Mouse (Mus musculus) embryo, embryonic 11 days (tissue): ENCODE data around the gene Clstn2.
A peak's percentile ranks its signal among the peaks of the same experiment; 100 is the strongest.

Experiments
- DNase-seq: peaks from one replicate; pipeline ENCODE4 v3.0.0-alpha.2; 2015

Gene Clstn2

GRCm38 (mm10) chr9:97672681-97673080 is 360.3 kb downstream of the Clstn2 start:
- DNase-seq: no peak

DNA sequence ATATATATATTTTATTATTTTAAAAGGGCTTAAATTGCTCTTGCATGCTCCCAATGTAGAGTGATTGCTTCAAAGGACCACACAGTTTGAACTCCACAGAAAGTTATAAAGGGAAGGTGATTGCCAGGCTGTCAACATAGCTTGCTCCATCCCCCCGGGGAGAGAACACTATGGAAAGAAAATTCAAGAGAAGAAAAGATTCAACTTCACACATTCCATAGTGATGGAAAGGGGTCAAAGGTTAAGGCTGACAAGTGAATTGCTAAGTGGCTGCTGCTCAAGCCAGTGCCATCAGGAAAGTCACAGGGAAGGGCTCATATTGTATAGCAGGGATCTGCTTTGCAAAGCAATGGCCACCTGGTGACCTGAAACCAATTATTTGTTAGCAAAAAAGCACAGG is 360.8 kb downstream of the Clstn2 start:
- peak; percentile 78 for DNase-seq

DNA sequence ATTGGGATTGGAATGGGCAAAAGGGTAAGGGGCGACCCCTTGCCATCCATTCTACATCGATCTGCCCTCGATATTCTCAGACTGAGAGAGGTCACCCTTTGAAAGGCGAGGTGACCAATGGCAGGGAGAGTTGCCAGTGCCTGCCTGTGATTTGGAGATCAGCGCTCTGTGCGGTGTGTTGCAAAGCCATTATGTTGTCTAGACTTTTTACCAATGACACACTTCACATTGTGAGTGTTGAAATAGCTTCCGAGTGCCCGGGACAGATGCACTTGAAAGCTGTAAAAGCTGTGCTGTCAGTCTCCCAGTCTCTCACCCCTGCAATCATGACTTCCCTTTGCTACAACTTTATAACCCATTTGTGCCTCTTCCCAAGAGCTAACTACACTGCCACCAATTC is 362.3 kb downstream of the Clstn2 start:
- no peak for DNase-seq

DNA sequence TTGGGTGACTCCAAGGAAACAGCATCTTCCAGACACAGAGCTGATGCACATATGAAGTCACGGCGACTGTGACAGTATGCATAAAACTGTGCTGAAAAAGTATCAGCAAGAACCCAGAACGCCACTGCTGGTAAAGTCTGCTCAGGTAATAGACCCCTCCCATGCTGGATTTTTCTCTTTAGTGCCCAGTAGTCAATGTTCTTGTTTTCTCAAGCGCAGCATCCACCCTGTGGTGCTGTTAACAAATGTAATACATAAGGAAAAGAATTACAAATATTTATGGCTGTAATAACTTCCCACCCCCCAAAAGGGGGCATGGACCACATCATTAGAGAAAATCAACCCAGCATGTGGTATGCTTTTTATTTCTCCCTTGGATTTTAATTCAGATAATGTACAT is 372.0 kb downstream of the Clstn2 start:
- DNase-seq: no peak

- DNase-seq: no peak
Measured at GRCm38 (mm10) chr9:97658736-97659135, 374.2 kb downstream of the Clstn2 start.

- no peak for DNase-seq
Measured at GRCm38 (mm10) chr9:97648409-97648808, 384.6 kb downstream of the Clstn2 start.

DNA sequence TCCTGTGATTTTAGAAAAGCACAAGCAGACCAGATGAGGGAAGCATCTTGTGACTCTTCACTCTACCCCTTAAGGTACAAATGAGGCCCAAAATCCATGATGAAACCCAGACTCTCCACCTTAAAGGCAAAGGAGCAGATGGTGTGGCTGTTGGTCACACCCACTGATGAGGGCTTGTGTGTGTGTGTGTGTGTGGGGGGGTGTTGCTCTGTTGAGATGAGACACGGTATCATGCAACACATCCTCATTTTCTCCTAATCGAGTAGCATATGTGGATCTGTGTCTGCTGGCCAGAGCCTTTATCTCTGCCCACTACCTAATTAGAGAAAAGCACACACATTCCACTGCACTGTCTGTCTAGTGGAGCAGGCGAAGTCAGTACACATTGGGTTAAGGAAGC is 387.2 kb downstream of the Clstn2 start:
- DNase-seq: no peak

DNA sequence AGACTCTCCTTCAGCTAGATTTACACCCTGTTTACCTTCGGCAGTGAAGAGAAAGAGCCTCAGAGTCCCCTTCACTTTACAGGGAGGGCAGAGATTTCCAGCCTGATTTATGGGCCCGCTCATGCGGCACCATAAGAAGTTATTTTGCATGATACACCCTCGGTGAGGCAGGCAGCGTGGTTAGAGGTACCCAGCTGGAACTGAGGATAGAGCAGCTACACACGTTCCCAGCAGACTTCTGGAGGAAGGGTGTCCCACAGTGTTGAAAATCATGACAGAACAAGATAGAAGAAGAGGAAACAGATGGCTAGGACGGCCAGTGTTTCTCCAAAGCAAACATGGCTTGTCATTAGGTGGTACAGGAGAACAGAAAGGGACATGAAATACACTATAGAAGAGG is 390.6 kb downstream of the Clstn2 start:
- DNase-seq: no peak

DNA sequence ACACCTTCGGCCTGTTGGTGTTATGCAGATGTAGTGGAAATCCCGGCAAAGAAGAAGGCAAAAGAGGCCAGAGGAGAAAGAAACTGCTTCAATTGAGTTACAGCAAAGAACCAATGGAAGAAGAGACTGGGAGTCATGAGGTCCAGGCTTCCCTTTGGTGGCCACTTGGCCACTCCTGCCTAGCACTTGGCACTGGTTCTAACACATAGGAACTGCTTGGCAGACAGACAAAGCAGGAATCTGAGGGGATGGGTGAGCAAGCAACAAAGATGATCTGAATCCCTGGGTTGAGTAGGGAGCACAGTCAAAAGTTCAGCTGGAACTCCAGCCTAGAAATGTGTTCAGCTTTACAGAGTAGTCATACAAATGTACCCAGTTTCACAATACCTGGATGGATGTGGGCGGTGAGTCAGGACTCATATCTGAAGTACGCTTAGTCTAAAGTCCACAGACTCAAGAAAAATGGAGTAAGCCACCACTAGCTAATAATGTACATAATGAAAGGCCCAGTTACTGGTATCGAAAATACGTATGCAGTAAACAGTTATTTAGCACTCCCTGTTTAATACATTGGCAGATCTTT is 392.9 kb downstream of the Clstn2 start:
- no peak for DNase-seq

- no peak for DNase-seq
Measured at GRCm38 (mm10) chr9:97638683-97639354, 394.2 kb downstream of the Clstn2 start.

DNA sequence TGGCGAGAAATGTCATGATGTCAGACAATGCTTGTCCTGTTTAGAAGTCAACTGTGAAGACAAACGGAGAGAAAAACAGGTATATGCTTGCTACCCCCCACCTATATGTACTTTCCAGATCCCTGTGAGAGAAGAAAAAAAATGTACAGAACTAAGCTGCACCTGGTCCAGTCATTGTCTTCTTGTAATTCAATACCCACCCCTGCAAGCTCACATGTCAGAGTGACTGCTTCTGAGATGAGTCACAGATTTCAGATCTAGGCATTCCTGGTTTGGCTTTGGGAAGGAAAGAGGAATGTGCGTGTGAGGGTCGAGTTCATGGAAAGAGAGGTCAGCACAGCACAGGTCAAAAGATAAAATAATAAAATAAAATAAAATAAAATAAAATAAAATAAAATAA is 397.6 kb downstream of the Clstn2 start:
- DNase-seq: no peak

GRCm38 (mm10) chr9:97634831-97635230 is 398.1 kb downstream of the Clstn2 start:
- no peak for DNase-seq

- peak; percentile 12 for DNase-seq
Measured at GRCm38 (mm10) chr9:97629180-97629579, 403.8 kb downstream of the Clstn2 start.

DNA sequence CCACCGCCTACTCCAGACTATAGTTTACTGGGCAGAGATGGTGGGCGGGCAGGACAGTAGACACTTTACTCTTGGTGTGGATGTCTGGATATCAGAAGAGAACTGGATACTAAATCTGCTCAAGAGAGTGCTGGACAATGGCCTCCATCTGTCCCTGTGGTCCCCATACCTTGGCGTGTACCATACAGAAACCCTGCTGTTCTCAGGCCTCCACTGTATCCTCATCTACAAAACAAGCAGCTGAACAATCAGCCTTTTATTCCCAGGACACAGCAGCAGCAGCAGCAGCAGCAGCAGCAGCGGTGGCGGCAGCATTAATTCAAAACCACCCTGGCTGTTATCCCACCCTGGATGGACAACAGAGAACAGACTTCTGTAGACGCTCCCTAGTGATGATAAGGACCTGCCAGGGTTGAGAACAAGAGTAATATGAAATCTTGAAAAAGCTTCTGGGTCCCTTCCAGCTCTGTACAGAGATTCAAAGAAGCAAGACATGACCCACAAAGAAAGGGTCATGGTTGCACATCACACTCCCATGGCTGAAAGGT is 404.5 kb downstream of the Clstn2 start:
- peak; percentile 7 for DNase-seq

- DNase-seq: no peak
Measured at GRCm38 (mm10) chr9:97627916-97628315, 405.1 kb downstream of the Clstn2 start.

DNA sequence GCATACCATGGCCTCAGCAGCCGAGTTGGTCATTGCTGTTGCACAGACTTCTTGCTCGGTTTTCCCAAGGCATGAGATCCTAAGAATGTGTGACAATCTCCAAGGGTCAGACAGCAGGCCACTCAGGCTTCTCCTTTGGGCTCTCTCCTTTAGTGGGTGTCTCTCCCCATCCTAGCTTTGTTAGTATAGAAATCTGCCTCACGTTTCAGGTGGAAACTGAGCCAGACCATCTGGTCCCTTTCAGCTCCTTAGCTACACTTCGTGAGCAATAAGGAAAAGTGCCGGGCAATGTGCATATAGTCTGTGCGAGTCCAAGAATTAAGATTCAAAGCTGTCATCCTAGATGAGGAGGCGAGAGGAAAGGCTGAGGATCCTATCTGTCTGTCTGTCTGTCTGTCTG is 422.4 kb downstream of the Clstn2 start:
- DNase-seq: no peak

DNA sequence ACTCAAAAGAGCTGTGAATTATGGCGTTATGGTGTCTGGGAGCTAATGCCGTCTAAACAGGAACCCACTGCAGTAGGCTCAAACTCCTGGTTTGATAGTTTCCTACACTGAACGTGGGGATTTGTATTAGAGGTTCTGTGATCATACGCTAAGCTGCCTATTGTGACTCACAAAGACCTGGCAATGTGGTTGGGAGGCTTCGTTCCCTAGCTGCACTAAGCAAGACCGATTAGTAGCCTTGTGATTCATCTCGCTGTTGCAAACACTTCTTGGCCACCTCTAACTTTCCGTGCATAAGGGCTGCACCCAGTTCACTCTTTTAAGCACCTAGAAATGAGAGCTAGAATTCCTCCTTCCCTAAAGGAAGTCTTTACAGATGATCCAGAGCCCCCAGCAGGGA is 429.3 kb downstream of the Clstn2 start:
- no peak for DNase-seq

- DNase-seq: peak; percentile 41
Measured at GRCm38 (mm10) chr9:97602476-97602875, 430.5 kb downstream of the Clstn2 start.

- DNase-seq: no peak
Measured at GRCm38 (mm10) chr9:97599006-97599405, 434.0 kb downstream of the Clstn2 start.

- DNase-seq: no peak
Measured at GRCm38 (mm10) chr9:97590712-97591111, 442.3 kb downstream of the Clstn2 start.

DNA sequence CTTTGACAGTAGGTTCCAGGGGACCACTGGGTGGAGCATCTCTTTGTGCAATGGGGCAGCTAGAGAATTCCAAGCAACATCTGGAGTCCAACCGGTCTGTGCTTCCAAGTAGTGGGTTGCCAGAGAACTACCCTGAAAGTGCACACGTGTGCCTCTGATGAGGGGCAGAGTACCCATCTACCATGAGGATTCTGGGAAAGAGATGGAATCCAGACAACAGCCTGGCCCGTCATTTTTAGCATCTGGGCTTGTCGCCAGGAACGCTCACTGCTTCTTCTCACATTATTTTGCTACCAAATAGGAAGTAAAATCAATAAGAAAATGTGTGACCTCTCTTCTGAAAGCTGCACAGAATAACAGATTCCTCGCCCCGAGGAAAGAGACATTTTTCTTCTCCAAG is 462.1 kb downstream of the Clstn2 start:
- DNase-seq: no peak

- no peak for DNase-seq
Measured at GRCm38 (mm10) chr9:97563121-97563520, 469.9 kb downstream of the Clstn2 start.

GRCm38 (mm10) chr9:97544359-97544758 is 488.6 kb downstream of the Clstn2 start:
- no peak for DNase-seq

DNA sequence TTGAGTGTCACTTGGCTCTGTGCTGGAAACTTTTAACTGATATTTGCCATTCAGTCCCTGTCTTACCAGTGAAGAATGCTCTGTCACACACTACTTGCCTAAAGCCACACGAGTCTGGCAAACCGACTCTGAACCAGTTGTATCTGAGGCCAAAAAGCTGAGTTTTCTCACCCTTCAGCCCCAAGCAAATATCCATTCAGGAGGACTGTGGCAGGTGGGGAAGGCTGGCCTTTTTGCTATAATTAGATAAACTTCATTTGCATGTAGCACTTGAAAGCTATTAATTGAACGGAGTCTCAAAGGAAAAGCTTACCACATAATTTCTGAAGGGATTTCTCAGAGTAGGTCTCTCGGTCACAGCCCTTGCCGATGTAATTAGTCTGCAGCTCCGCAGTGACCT is 491.6 kb downstream of the Clstn2 start:
- DNase-seq: no peak
